Mouse (Mus musculus): ENCODE measurements around the gene Cldn8. TPM values are rescaled to one million over a fixed set of nuclear protein-coding genes. Genes with fewer than 3 reads are reported as not detected.

Cldn8 gene
- total RNA-seq (2023): not detected in 2 replicates

DNA sequence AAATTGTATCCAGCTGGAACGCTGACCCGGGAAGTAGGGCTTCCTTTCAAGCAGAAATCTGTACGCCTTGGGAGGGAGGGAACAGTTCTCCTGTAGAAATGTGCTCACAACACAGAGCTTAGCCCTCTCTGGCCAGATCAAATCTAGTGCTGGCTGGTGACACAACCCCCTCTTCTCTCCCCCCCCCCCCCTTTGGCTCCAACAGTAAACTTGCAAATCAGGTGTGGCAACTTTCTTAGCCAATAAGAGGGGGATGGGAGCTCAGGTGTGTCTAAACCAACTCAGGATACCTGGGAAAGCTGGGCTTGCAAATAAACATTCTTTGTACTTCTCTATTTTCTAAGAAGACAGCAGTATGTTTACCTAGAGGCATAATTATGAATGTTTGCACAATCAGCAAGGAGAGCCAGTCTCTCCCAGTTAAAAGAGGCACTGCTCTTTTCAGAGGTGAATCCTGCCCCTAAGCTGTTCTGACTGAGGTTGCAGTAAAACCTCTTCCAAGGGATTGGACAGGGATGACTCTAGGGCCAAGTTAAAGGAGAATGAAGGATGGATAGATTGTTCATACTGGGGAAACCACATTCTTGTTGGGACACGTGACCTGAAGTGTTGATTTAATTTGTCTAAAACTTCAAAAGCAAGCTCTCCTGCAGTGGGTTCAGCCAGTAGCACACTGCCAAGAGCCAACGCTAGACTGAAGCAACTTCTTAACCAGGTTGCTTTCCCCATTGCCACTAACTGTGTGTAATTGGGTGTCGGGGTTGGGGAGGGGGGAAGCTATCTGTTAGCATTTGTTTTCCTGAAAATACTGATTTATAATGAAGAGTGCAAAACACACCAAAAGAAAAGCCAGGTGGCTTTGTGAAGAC is at the start of gene Cldn8:
Gene Cldn8 (minus strand): TSS at position 139 of the 869 bp plus-strand sequence.

DNA sequence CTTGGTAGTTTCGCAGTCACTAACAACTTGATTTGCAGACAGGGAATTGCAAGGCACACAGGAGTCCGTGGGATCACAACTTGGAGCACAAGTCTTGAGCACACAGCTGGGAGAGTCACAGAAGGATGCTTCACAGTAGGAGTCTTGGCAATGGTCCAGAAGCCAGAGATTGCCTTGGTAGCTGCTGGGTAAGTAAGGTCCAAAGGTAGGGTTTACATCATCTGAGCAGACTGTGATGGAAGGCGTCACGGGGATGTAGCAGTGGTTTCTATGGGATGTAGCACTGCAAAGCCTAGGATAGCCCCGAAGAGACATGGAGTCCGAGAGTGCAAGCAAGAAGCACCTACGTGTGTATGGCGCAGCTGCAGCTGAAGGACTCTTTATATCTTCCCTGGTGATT is 48.9 kb upstream of the Cldn8 start, which contains the start of gene Krtap24-1:
Gene Krtap24-1 (minus strand): TSS at position 358 of the 400 bp plus-strand sequence.

Other genes with a start within 250 kb of the Cldn8 start
- gene Cldn17, start 56.2 kb downstream of the Cldn8 start, total RNA-seq (2023): not detected in 2 replicates
- not detected in 2 replicates for gene Krtap24-1, start 49.1 kb upstream of the Cldn8 start, total RNA-seq (2023)
- not detected in 2 replicates for gene 2310079G19Rik, start 64.5 kb upstream of the Cldn8 start, total RNA-seq (2023)
- not detected in 2 replicates for gene Krtap26-1, start 84.6 kb upstream of the Cldn8 start, total RNA-seq (2023)
- not detected in 2 replicates for gene Krtap27-1, start 108.5 kb upstream of the Cldn8 start, total RNA-seq (2023)
- gene 2310061N02Rik, start 144.8 kb upstream of the Cldn8 start, total RNA-seq (2023): not detected in 2 replicates
- not detected in 2 replicates for gene Krtap13-1, start 165.7 kb upstream of the Cldn8 start, total RNA-seq (2023)
- not detected in 2 replicates for gene Krtap13, start 188.5 kb upstream of the Cldn8 start, total RNA-seq (2023)
- not detected in 2 replicates for gene 2310034C09Rik, start 195.7 kb upstream of the Cldn8 start, total RNA-seq (2023)
- not detected in 2 replicates for gene 2310057N15Rik, start 211.0 kb upstream of the Cldn8 start, total RNA-seq (2023)
- gene Gm5965, start 214.7 kb upstream of the Cldn8 start, total RNA-seq (2023): not detected in 2 replicates
- gene Gm20741, start 249.0 kb upstream of the Cldn8 start, total RNA-seq (2023): not detected in 2 replicates

All from neutrophil, adult 65 days (primary cell).